Mouse (Mus musculus): ENCODE measurements around the gene Ccdc38.
"Not testable (repeated sequence)": the region's sequence is repeated elsewhere in the genome, so short reads cannot be mapped to it uniquely, and the experiment has no call there.

Gene Ccdc38

GRCm38 (mm10) chr10:93548991-93549390, 8.6 kb downstream of the Ccdc38 start:
- DNase-seq (ENCODE audit: low read depth): peak; percentile 60

GRCm38 (mm10) chr10:93549821-93550220, 9.4 kb downstream of the Ccdc38 start:
- DNase-seq (ENCODE audit: low read depth): no peak

- no peak for DNase-seq (ENCODE audit: low read depth)
These were observed 12.2 kb downstream of the Ccdc38 start for GRCm38 (mm10) chr10:93552596-93552995.

GRCm38 (mm10) chr10:93557971-93558370, 17.5 kb downstream of the Ccdc38 start:
- DNase-seq (ENCODE audit: low read depth): not testable (repeated sequence)

GRCm38 (mm10) chr10:93559786-93560185, 19.4 kb downstream of the Ccdc38 start:
- DNase-seq (ENCODE audit: low read depth): no peak

GRCm38 (mm10) chr10:93564518-93565090, 24.2 kb downstream of the Ccdc38 start:
- DNase-seq (ENCODE audit: low read depth): no peak

GRCm38 (mm10) chr10:93567066-93567465, 26.6 kb downstream of the Ccdc38 start:
- no peak for DNase-seq (ENCODE audit: low read depth)

- no peak for DNase-seq (ENCODE audit: low read depth)
These were observed 27.6 kb downstream of the Ccdc38 start for GRCm38 (mm10) chr10:93567841-93568566.

- DNase-seq (ENCODE audit: low read depth): no peak
These were observed 28.2 kb downstream of the Ccdc38 start for GRCm38 (mm10) chr10:93568671-93569070.

GRCm38 (mm10) chr10:93572209-93572608, 31.8 kb downstream of the Ccdc38 start:
- no peak for DNase-seq (ENCODE audit: low read depth)

- no peak for DNase-seq (ENCODE audit: low read depth)
These were observed 34.5 kb downstream of the Ccdc38 start for GRCm38 (mm10) chr10:93574966-93575365.

- no peak for DNase-seq (ENCODE audit: low read depth)
These were observed 35.5 kb downstream of the Ccdc38 start for GRCm38 (mm10) chr10:93575960-93576359.

GRCm38 (mm10) chr10:93577271-93577886, 36.9 kb downstream of the Ccdc38 start:
- peak; percentile 64 for DNase-seq (ENCODE audit: low read depth)

GRCm38 (mm10) chr10:93588796-93589195, 48.4 kb downstream of the Ccdc38 start:
- no peak for DNase-seq (ENCODE audit: low read depth)

- DNase-seq (ENCODE audit: low read depth): peak; percentile 92
These were observed 48.9 kb downstream of the Ccdc38 start, which contains the start of gene Snrpf for GRCm38 (mm10) chr10:93589281-93589848. Snrpf (minus strand) TSS chr10:93589706.

- DNase-seq (ENCODE audit: low read depth): no peak
These were observed 52.0 kb downstream of the Ccdc38 start for GRCm38 (mm10) chr10:93592456-93592855.

GRCm38 (mm10) chr10:93594022-93594482, 53.6 kb downstream of the Ccdc38 start:
- peak; percentile 75 for DNase-seq (ENCODE audit: low read depth)

GRCm38 (mm10) chr10:93595831-93596230, 55.4 kb downstream of the Ccdc38 start:
- DNase-seq (ENCODE audit: low read depth): no peak

GRCm38 (mm10) chr10:93596641-93597040, 56.2 kb downstream of the Ccdc38 start:
- DNase-seq (ENCODE audit: low read depth): no peak

GRCm38 (mm10) chr10:93602309-93602708, 61.9 kb downstream of the Ccdc38 start:
- no peak for DNase-seq (ENCODE audit: low read depth)

- no peak for DNase-seq (ENCODE audit: low read depth)
These were observed 62.8 kb downstream of the Ccdc38 start for GRCm38 (mm10) chr10:93603256-93603655.

GRCm38 (mm10) chr10:93606326-93606725, 65.9 kb downstream of the Ccdc38 start:
- no peak for DNase-seq (ENCODE audit: low read depth)

GRCm38 (mm10) chr10:93608051-93608450, 67.6 kb downstream of the Ccdc38 start:
- DNase-seq (ENCODE audit: low read depth): no peak

All from c-Kit-positive CD71-positive TER-119-negative erythroid progenitor cells, embryonic 14.5 days (primary cell).